Mouse (Mus musculus): ENCODE measurements around the gene Ptger1.

Ptger1 gene

GRCm38 (mm10) chr8:83656043-83656442, 10.4 kb upstream of the Ptger1 start:
- in situ Hi-C loops (cut with MboI) = loop anchor here (5.0 kb wide), 1 partner anchor 241 kb away; no protein-coding TSS in a partner anchor

- in situ Hi-C loops (cut with MboI) = loop anchor here (5.0 kb wide), 1 partner anchor 241 kb away; no protein-coding TSS in a partner anchor
Observed at GRCm38 (mm10) chr8:83656484-83657246, 9.8 kb upstream of the Ptger1 start.

GRCm38 (mm10) chr8:83660545-83660944, 5.9 kb upstream of the Ptger1 start:
- in situ Hi-C loops (cut with MboI) = no loop called here

- in situ Hi-C loops (cut with MboI) = no loop called here
Observed at GRCm38 (mm10) chr8:83660995-83661680, 5.3 kb upstream of the Ptger1 start.

DNA sequence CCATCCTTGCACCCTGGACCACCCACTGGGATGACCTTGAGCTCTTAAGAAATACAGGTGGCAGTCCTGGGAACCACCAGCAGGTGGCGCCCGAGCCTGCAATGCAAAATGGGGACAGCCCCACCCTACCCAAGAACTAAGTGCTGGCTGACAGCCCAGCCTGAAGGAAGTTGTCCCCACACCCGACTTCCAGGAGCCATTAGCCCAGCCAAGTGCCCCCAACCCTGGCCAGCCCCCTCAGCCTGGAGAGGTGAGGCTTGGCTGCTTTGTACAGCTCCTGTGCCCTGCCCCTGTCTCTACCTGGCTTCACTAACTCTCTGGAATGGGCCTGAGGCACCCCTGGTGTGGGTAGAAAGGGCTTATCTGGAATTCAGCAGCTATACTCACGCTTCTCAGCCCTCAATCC, 4.1 kb upstream of the Ptger1 start:
- in situ Hi-C loops (cut with MboI) = no loop called here

- in situ Hi-C loops (cut with MboI) = no loop called here
Observed at GRCm38 (mm10) chr8:83664096-83664495, 2.4 kb upstream of the Ptger1 start.

GRCm38 (mm10) chr8:83664931-83665625, 1.4 kb upstream of the Ptger1 start:
- in situ Hi-C loops (cut with MboI) = no loop called here

GRCm38 (mm10) chr8:83666866-83667234, 372 bp downstream of the Ptger1 start:
- in situ Hi-C loops (cut with MboI) = no loop called here

DNA sequence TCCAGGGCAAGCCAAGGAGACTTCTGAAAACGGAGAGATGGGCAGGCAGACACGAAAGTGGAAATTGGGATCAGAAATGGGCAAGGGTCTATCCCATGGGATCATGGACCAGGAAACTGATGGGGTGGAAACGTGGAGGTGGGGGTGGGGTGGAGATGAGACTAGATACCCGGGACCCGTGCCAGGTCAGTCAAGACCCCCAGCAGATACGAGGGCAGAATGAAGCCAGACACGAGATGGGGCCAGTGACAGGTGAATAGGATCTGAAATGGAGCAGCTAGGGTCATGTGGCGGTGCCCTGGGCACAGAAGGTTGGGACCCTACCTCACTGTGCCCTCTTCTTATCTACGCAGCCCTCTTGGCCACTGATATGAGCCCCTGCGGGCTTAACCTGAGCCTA, 1.0 kb downstream of the Ptger1 start:
- in situ Hi-C loops (cut with MboI) = no loop called here

- in situ Hi-C loops (cut with MboI) = no loop called here
Observed at GRCm38 (mm10) chr8:83668010-83668916, 1.8 kb downstream of the Ptger1 start.

- in situ Hi-C loops (cut with MboI) = no loop called here
Observed at GRCm38 (mm10) chr8:83669013-83669412, 2.5 kb downstream of the Ptger1 start.

DNA sequence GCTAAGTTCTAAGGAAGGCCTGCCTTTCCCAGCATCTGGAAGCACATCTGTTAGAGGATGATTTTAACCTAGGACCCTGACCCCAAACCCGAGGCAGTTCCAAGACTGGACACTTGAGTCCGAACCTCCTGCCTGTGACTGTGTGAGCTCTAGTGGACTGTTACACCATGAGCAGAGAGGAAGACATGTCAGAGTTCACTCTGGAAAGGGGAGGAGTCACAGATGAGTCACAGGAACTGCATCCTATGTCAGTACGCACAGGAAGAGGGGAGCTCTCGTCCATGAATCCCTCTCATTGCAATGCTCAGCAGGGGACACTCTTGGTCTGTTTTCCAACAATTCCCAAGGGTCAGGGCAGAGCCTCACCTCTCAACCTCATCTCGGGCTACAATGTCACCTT, 6.5 kb downstream of the Ptger1 start:
- in situ Hi-C loops (cut with MboI) = no loop called here

- in situ Hi-C loops (cut with MboI) = no loop called here
Observed at GRCm38 (mm10) chr8:83674497-83674896, 8.0 kb downstream of the Ptger1 start.

DNA sequence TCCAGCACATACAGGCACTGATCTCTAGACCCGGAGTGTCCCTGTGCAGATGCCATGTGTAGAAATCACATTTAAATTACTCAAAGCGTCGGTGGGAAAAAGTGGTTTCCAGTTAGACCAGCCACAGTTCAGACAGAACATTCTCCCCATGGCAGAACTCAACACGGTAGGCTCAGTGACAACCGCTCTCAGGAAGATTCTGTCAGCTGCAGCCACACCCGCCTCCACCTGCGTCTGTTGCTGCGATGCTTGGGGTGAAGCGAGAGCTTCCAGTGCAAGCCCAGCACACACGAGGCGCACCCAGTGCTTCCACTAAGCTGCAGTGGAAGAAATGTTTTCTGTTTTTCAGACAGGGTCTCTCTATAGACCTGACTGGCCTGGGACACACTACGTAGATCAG, 13.4 kb downstream of the Ptger1 start:
- in situ Hi-C loops (cut with MboI) = no loop called here

DNA sequence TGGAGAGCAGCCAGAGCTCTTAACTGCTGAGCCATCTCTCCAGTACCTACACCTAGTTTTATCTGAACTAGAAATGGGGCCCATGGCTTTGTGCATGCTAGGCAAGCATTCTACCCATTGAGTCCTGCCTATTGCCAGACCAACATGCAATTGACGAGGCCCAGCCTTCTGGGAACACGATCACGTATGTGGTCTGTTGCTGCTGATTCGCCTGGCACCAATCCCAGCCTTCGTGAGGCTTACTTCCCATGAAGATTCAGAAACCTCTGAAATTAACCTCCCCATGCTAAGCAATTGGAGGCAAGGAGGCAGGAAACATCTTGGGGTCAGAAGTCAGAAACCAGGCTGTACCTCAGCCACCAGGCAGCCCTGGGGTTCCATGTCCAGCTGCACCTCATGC, 14.1 kb downstream of the Ptger1 start:
- in situ Hi-C loops (cut with MboI) = no loop called here

DNA sequence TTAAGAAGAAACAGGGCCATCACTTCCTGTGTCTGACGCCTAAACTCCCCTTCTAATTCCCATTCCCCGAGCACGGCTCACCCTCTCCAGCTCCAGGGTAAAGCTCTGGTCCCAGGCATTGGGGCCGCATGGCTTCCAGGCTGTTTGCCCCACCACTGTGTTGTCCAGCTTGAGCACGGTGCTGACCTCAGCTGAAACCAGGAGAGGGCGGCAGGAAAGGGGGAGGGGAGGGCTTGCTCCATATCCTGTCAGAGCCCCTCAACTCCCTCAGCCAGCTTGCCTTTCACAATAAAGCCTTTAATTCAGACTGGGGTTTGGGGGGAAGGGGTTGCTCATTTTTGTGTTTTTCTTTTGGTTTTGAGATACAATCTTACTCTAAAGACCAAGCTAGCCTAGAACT, 14.6 kb downstream of the Ptger1 start:
- in situ Hi-C loops (cut with MboI) = no loop called here

GRCm38 (mm10) chr8:83684517-83684916, 18.0 kb downstream of the Ptger1 start:
- in situ Hi-C loops (cut with MboI) = no loop called here

- in situ Hi-C loops (cut with MboI) = no loop called here
Observed at GRCm38 (mm10) chr8:83689264-83689663, 22.8 kb downstream of the Ptger1 start.

- in situ Hi-C loops (cut with MboI) = no loop called here
Observed at GRCm38 (mm10) chr8:83693609-83694236, 27.2 kb downstream of the Ptger1 start.

GRCm38 (mm10) chr8:83694369-83695160, 28.1 kb downstream of the Ptger1 start:
- in situ Hi-C loops (cut with MboI) = no loop called here
